Mouse (Mus musculus): ENCODE measurements around the gene Ldlrap1. TPM values are rescaled to one million over a fixed set of nuclear protein-coding genes. Genes with fewer than 3 reads are reported as not detected.

The Ldlrap1 gene
- 20.1 and 20.7 TPM in 2 replicates for polyA plus RNA-seq (2015; fragmentation: Nextera tagmentation; extraction: Ambion mirVana)

- no peaks in the 10 kb centered on the region for H3K36me3 ChIP-seq (ENCODE audit: control insufficient read depth, insufficient read depth)
- H3K9me3 ChIP-seq (replicated peaks; ENCODE audit: control insufficient read depth, low read length), result no peaks in the 10 kb centered on the region
- under 1% methylated on average over 80 of the region's 80 CpGs for WGBS (ENCODE audit: insufficient replicate concordance)
- peak within 1 kb of the TSS; percentile 78 for H3K4me3 ChIP-seq (ENCODE audit: low read depth, low read length)
- peak within 1 kb of the TSS; percentile 76 for H3K27ac ChIP-seq (ENCODE audit: low read length)
- H3K9ac ChIP-seq (ENCODE audit: low read depth, low read length), result peak within 1 kb of the TSS; percentile 89
- peaks cover 54% of the 10 kb centered on the region for H3K4me1 ChIP-seq (ENCODE audit: control insufficient read depth, low read depth, low read length)
- peak within 1 kb of the TSS; percentile 94 for H3K4me2 ChIP-seq (ENCODE audit: low read depth, low read length)
- ATAC-seq (ENCODE audit: low read depth), result peak; percentile 81
- no peaks in the 10 kb centered on the region for H3K27me3 ChIP-seq (ENCODE audit: control insufficient read depth, insufficient read depth, low read depth, low read length)
Measured at GRCm38 (mm10) chr4:134767426-134768225, at the start of gene Ldlrap1. Gene Ldlrap1, minus strand, starts transcription at chr4:134768024.

GRCm38 (mm10) chr4:134814229-134814571 lies 46.4 kb upstream of the Ldlrap1 start:
- ATAC-seq (ENCODE audit: low read depth), result peak; percentile 60
- H3K4me2 ChIP-seq (ENCODE audit: low read depth, low read length), result no peak overlapping the region
- H3K9ac ChIP-seq (ENCODE audit: low read depth, low read length), result no peak overlapping the region
- H3K4me1 ChIP-seq (ENCODE audit: control insufficient read depth, low read depth, low read length), result no peaks in the 10 kb centered on the region; the same call in 1 of the 2 replicates
- no peaks in the 10 kb centered on the region for H3K27me3 ChIP-seq (ENCODE audit: control insufficient read depth, insufficient read depth, low read depth, low read length)
- H3K9me3 ChIP-seq (replicated peaks; ENCODE audit: control insufficient read depth, low read length), result no peaks in the 10 kb centered on the region
- 84% methylated on average over 4 of the region's 4 CpGs for WGBS (ENCODE audit: insufficient replicate concordance)
- no peak overlapping the region for H3K27ac ChIP-seq (ENCODE audit: low read length)
- no peak overlapping the region for H3K4me3 ChIP-seq (ENCODE audit: low read depth, low read length)
- H3K36me3 ChIP-seq (ENCODE audit: control insufficient read depth, insufficient read depth), result peaks cover 36% of the 10 kb centered on the region

- Histone ChIP-seq H3K4me1 (ENCODE audit: control insufficient read depth, low read depth, low read length) (no peaks in the 10 kb centered on the region; the same call in 1 of the 2 replicates), H3K27me3 (ENCODE audit: control insufficient read depth, insufficient read depth, low read depth, low read length) (no peaks in the 10 kb centered on the region), H3K4me2 (ENCODE audit: low read depth, low read length) (no peak overlapping the region), H3K9ac (ENCODE audit: low read depth, low read length) (no peak overlapping the region), H3K4me3 (ENCODE audit: low read depth, low read length) (no peak overlapping the region), H3K9me3 (replicated peaks; ENCODE audit: control insufficient read depth, low read length) (no peaks in the 10 kb centered on the region), H3K36me3 (ENCODE audit: control insufficient read depth, insufficient read depth) (peaks cover 40% of the 10 kb centered on the region), H3K27ac (ENCODE audit: low read length) (no peak overlapping the region)
- 88% methylated on average over 17 of the region's 17 CpGs for WGBS (ENCODE audit: insufficient replicate concordance)
- ATAC-seq (ENCODE audit: low read depth), result peak; percentile 41; the same call in 1 of the 2 replicates
Measured at GRCm38 (mm10) chr4:134813406-134814228, 45.8 kb upstream of the Ldlrap1 start.

- no peak overlapping the region for H3K27ac ChIP-seq (ENCODE audit: low read length)
- WGBS (ENCODE audit: insufficient replicate concordance), result 82% methylated on average over 5 of the region's 5 CpGs
- H3K36me3 ChIP-seq (ENCODE audit: control insufficient read depth, insufficient read depth), result peaks cover 54% of the 10 kb centered on the region
- ATAC-seq (ENCODE audit: low read depth), result no peak
- no peaks in the 10 kb centered on the region for H3K4me1 ChIP-seq (ENCODE audit: control insufficient read depth, low read depth, low read length)
- no peaks in the 10 kb centered on the region for H3K9me3 ChIP-seq (replicated peaks; ENCODE audit: control insufficient read depth, low read length)
- H3K4me2 ChIP-seq (ENCODE audit: low read depth, low read length), result no peak overlapping the region
- H3K9ac ChIP-seq (ENCODE audit: low read depth, low read length), result no peak overlapping the region
- H3K4me3 ChIP-seq (ENCODE audit: low read depth, low read length), result no peak overlapping the region
- no peaks in the 10 kb centered on the region for H3K27me3 ChIP-seq (ENCODE audit: control insufficient read depth, insufficient read depth, low read depth, low read length)
Measured at GRCm38 (mm10) chr4:134804765-134805164, 36.9 kb upstream of the Ldlrap1 start.

- Histone ChIP-seq H3K27ac (ENCODE audit: low read length) (no peak overlapping the region), H3K9me3 (replicated peaks; ENCODE audit: control insufficient read depth, low read length) (no peaks in the 10 kb centered on the region), H3K4me3 (ENCODE audit: low read depth, low read length) (no peak overlapping the region), H3K27me3 (ENCODE audit: control insufficient read depth, insufficient read depth, low read depth, low read length) (no peaks in the 10 kb centered on the region), H3K4me2 (ENCODE audit: low read depth, low read length) (no peak overlapping the region), H3K4me1 (ENCODE audit: control insufficient read depth, low read depth, low read length) (no peaks in the 10 kb centered on the region), H3K9ac (ENCODE audit: low read depth, low read length) (no peak overlapping the region), H3K36me3 (ENCODE audit: control insufficient read depth, insufficient read depth) (peaks cover 37% of the 10 kb centered on the region)
- ATAC-seq (ENCODE audit: low read depth), result no peak
- WGBS (ENCODE audit: insufficient replicate concordance), result 74% methylated on average over 3 of the region's 3 CpGs
Measured at GRCm38 (mm10) chr4:134802765-134803164, 34.9 kb upstream of the Ldlrap1 start.

DNA sequence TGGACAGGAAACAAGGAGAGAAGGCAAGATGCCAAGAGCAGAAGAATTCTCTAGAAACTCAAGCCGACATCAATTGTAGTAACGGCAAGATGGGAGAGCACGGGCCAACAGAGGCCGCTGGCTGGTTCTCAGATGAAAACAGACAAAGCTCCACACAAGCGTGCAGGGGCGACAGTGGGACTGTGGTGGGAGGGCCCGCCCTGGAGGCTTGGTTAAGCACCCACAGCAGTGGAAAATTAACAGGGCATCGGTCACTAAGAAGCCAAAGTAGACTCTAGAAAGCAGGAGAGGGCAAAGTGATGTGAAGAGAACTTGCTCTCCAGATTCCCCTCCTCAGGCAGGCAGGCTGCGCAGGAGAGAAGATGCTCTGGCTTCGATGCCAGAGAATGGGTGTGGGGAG lies 34.3 kb upstream of the Ldlrap1 start:
- H3K4me3 ChIP-seq (ENCODE audit: low read depth, low read length), result no peak overlapping the region
- H3K4me2 ChIP-seq (ENCODE audit: low read depth, low read length), result no peak overlapping the region
- 90% methylated on average over 10 of the region's 10 CpGs for WGBS (ENCODE audit: insufficient replicate concordance)
- peaks cover 37% of the 10 kb centered on the region for H3K36me3 ChIP-seq (ENCODE audit: control insufficient read depth, insufficient read depth)
- no peaks in the 10 kb centered on the region for H3K27me3 ChIP-seq (ENCODE audit: control insufficient read depth, insufficient read depth, low read depth, low read length)
- H3K27ac ChIP-seq (ENCODE audit: low read length), result no peak overlapping the region
- H3K4me1 ChIP-seq (ENCODE audit: control insufficient read depth, low read depth, low read length), result no peaks in the 10 kb centered on the region; the same call in 1 of the 2 replicates
- no peak overlapping the region for H3K9ac ChIP-seq (ENCODE audit: low read depth, low read length)
- no peaks in the 10 kb centered on the region for H3K9me3 ChIP-seq (replicated peaks; ENCODE audit: control insufficient read depth, low read length)
- no peak for ATAC-seq (ENCODE audit: low read depth)

DNA sequence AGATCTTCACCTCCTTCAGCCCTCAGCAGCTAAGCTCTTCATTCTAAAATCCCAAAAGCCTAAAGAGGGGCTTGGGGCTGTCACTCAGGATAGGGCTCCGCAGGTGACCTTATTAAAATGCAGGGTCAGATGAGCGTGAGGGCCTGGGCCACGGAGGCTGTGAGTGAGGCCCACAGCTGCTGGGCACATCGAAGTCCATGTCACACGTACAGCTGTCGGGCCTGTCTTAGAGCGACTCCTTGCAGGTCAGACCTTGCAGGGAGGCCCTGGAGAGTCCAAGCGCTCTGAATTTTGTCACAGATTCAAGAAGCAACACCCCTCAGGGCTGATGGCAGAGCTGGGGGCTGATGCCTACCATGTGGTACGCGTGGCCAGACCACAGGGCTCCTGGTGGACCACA lies 32.9 kb upstream of the Ldlrap1 start:
- H3K4me1 ChIP-seq (ENCODE audit: control insufficient read depth, low read depth, low read length), result peaks cover 8% of the 10 kb centered on the region
- no peaks in the 10 kb centered on the region for H3K9me3 ChIP-seq (replicated peaks; ENCODE audit: control insufficient read depth, low read length)
- no peak overlapping the region for H3K9ac ChIP-seq (ENCODE audit: low read depth, low read length)
- H3K27me3 ChIP-seq (ENCODE audit: control insufficient read depth, insufficient read depth, low read depth, low read length), result no peaks in the 10 kb centered on the region
- no peak for ATAC-seq (ENCODE audit: low read depth)
- WGBS (ENCODE audit: insufficient replicate concordance), result 81% methylated on average over 10 of the region's 10 CpGs
- peaks cover 26% of the 10 kb centered on the region for H3K36me3 ChIP-seq (ENCODE audit: control insufficient read depth, insufficient read depth)
- no peak overlapping the region for H3K27ac ChIP-seq (ENCODE audit: low read length)
- H3K4me3 ChIP-seq (ENCODE audit: low read depth, low read length), result no peak overlapping the region
- no peak overlapping the region for H3K4me2 ChIP-seq (ENCODE audit: low read depth, low read length)

- no peaks in the 10 kb centered on the region for H3K9me3 ChIP-seq (replicated peaks; ENCODE audit: control insufficient read depth, low read length)
- no peak overlapping the region for H3K4me2 ChIP-seq (ENCODE audit: low read depth, low read length)
- H3K27ac ChIP-seq (ENCODE audit: low read length), result no peak overlapping the region
- no peak for ATAC-seq (ENCODE audit: low read depth)
- H3K4me1 ChIP-seq (ENCODE audit: control insufficient read depth, low read depth, low read length), result peaks cover 8% of the 10 kb centered on the region
- H3K27me3 ChIP-seq (ENCODE audit: control insufficient read depth, insufficient read depth, low read depth, low read length), result no peaks in the 10 kb centered on the region
- no peak overlapping the region for H3K4me3 ChIP-seq (ENCODE audit: low read depth, low read length)
- H3K9ac ChIP-seq (ENCODE audit: low read depth, low read length), result no peak overlapping the region
- WGBS (ENCODE audit: insufficient replicate concordance), result 72% methylated on average over 8 of the region's 8 CpGs
- H3K36me3 ChIP-seq (ENCODE audit: control insufficient read depth, insufficient read depth), result peaks cover 20% of the 10 kb centered on the region
Measured at GRCm38 (mm10) chr4:134800098-134800497, 32.3 kb upstream of the Ldlrap1 start.

GRCm38 (mm10) chr4:134799272-134799671 lies 31.4 kb upstream of the Ldlrap1 start:
- H3K36me3 ChIP-seq (ENCODE audit: control insufficient read depth, insufficient read depth), result peaks cover 15% of the 10 kb centered on the region
- 4% methylated on average over 4 of the region's 4 CpGs for WGBS (ENCODE audit: insufficient replicate concordance)
- peaks cover 8% of the 10 kb centered on the region for H3K4me1 ChIP-seq (ENCODE audit: control insufficient read depth, low read depth, low read length)
- H3K27me3 ChIP-seq (ENCODE audit: control insufficient read depth, insufficient read depth, low read depth, low read length), result no peaks in the 10 kb centered on the region
- peak; percentile 56 for ATAC-seq (ENCODE audit: low read depth)
- H3K27ac ChIP-seq (ENCODE audit: low read length), result no peak overlapping the region
- no peak overlapping the region for H3K9ac ChIP-seq (ENCODE audit: low read depth, low read length)
- no peak overlapping the region for H3K4me2 ChIP-seq (ENCODE audit: low read depth, low read length)
- H3K4me3 ChIP-seq (ENCODE audit: low read depth, low read length), result no peak overlapping the region
- no peaks in the 10 kb centered on the region for H3K9me3 ChIP-seq (replicated peaks; ENCODE audit: control insufficient read depth, low read length)
